ENCODE assay signal across 9 mouse cellular contexts in genomic region chr11:9126373-9127107, GRCm38 (mm10). TPM values are rescaled to one million over a fixed set of nuclear protein-coding genes. Genes with fewer than 3 reads are reported as not detected.
A peak's percentile ranks its signal among the peaks of the same experiment; 100 is the strongest.
DNase-seq lines count a peak whose midpoint lies in the region; ATAC-seq and TF ChIP-seq lines count a peak whose summit lies in the region.
"Had no signal": no experiment of that assay in that cellular context is flagged by ENCODE, and none has a peak within 500 bp of the region (broad histone marks: within the 10 kb centered on the region; RNA-seq: fewer than 3 reads in every experiment).

No protein-coding gene starts in this region.

- H3K9ac ChIP-seq in lung, postnatal 0 days (replicated peaks; ENCODE audit: low read depth) = no peak overlapping the region
- no peak overlapping the region for H3K9ac ChIP-seq in forebrain, embryonic 16.5 days (replicated peaks; ENCODE audit: low read depth, low read length)
- H3K9ac ChIP-seq: forebrain, embryonic 13.5 days had no signal

- H3K27me3 ChIP-seq in lung, postnatal 0 days (replicated peaks; ENCODE audit: insufficient read depth, low read length) = no peaks in the 10 kb centered on the region
- H3K27me3 ChIP-seq in forebrain, embryonic 16.5 days (replicated peaks; ENCODE audit: control insufficient read depth, insufficient read depth, low read length) = no peaks in the 10 kb centered on the region
- H3K27me3 ChIP-seq: forebrain, embryonic 13.5 days had no signal

- no peaks in the 10 kb centered on the region; the same call in 1 of the 2 replicates for H3K4me1 ChIP-seq in lung, postnatal 0 days (ENCODE audit: insufficient read depth, low read depth, low read length)
- no peaks in the 10 kb centered on the region for H3K4me1 ChIP-seq in forebrain, embryonic 16.5 days (replicated peaks; ENCODE audit: control insufficient read depth, insufficient read depth, low read length)
- H3K4me1 ChIP-seq: forebrain, embryonic 13.5 days had no signal

- no peak overlapping the region for H3K27ac ChIP-seq in layer of hippocampus, adult 2 months
- 0 out of 2 replicates have a peak overlapping the region, but pooled peaks have one; percentile 27 for H3K27ac ChIP-seq in lung, postnatal 0 days (ENCODE audit: low read length)
- H3K27ac ChIP-seq in forebrain, embryonic 16.5 days (ENCODE audit: low read length) = no peak overlapping the region
- H3K27ac ChIP-seq: forebrain, embryonic 13.5 days had no signal

- TF ChIP-seq EP300 in lung, postnatal 0 days (IDR thresholded peaks at IDR 0.05) = 0 out of 2 replicates have a peak, but pooled peaks have one; percentile 31

- no peak overlapping the region for H3K4me3 ChIP-seq in layer of hippocampus, adult 2 months
- no peak overlapping the region for H3K4me3 ChIP-seq in lung, postnatal 0 days (ENCODE audit: low read depth, low read length)
- no peak overlapping the region for H3K4me3 ChIP-seq in forebrain, embryonic 16.5 days (replicated peaks; ENCODE audit: low read length)
- H3K4me3 ChIP-seq: forebrain, embryonic 13.5 days had no signal

- DNase-seq in layer of hippocampus, adult 2 months (ENCODE audit: low spot score in 2 of 2) = no peak
- DNase-seq in layer of hippocampus, postnatal 36 days = no peak
- peak; percentile 13 for DNase-seq in NIH3T3 (ENCODE audit: low read depth)
- peak; percentile 40 for DNase-seq in cerebellum, adult 8-10 months
- DNase-seq in lung, postnatal 0 days (ENCODE audit: low spot score) = no peak
- DNase-seq in spleen, adult 12 weeks (ENCODE audit: low spot score) = no peak
- DNase-seq in thymus, adult 18-20 months = no peak

- 50% methylated on average over 5 of the region's 5 CpGs for WGBS in lung, postnatal 0 days
- 77% methylated on average over 5 of the region's 5 CpGs for WGBS in forebrain, embryonic 16.5 days

- TF ChIP-seq CTCF in layer of hippocampus, adult 2 months (conservative IDR thresholded peaks at IDR 0.05) = peak; percentile 63
- peak; percentile 61 for TF ChIP-seq CTCF in lung, postnatal 0 days (IDR thresholded peaks at IDR 0.05)

- no peaks in the 10 kb centered on the region for H3K36me3 ChIP-seq in lung, postnatal 0 days (ENCODE audit: insufficient read depth, low read length)
- H3K36me3 ChIP-seq in forebrain, embryonic 16.5 days (ENCODE audit: control insufficient read depth, insufficient read depth) = no peaks in the 10 kb centered on the region

- no peak overlapping the region for H3K4me2 ChIP-seq in lung, postnatal 0 days (replicated peaks; ENCODE audit: low read depth, low read length)
- H3K4me2 ChIP-seq in forebrain, embryonic 16.5 days (ENCODE audit: low read length) = no peak overlapping the region
- H3K4me2 ChIP-seq: forebrain, embryonic 13.5 days had no signal

- ATAC-seq in lung, postnatal 0 days = no peak
- no peak for ATAC-seq in forebrain, embryonic 16.5 days
- ATAC-seq: forebrain, embryonic 13.5 days had no signal

- H3K9me3 ChIP-seq in lung, postnatal 0 days (ENCODE audit: low read length) = no peaks in the 10 kb centered on the region
- H3K9me3 ChIP-seq in forebrain, embryonic 16.5 days (ENCODE audit: control insufficient read depth, low read length) = no peaks in the 10 kb centered on the region
- H3K9me3 ChIP-seq: forebrain, embryonic 13.5 days had no signal

RNA-seq across cellular contexts. Expression of gene Upp1, which starts 8.6 kb away (rescaled TPM):
- 1 to 10 TPM; 4.7 to 5.4 TPM for total RNA-seq in layer of hippocampus, adult 2 months (2021)
- 1 to 10 TPM; 1.8 to 2.9 TPM for total RNA-seq in layer of hippocampus, postnatal 36 days (2021)
- 22.8 and 28.9 TPM in 2 replicates for polyA plus RNA-seq in lung, postnatal 0 days (2015; fragmentation: Nextera tagmentation; extraction: Ambion mirVana)
- polyA plus RNA-seq in forebrain, embryonic 16.5 days (2015; fragmentation: Nextera tagmentation; extraction: Ambion mirVana) = 1.0 and 2.7 TPM in 2 replicates

Comparison
In these comparisons a context has a peak if more than half of its experiments do, and no peak if none do; other contexts are left out.
1. DNase-seq: peak in NIH3T3 (single experiment) and cerebellum, adult 8-10 months (single experiment); none in layer of hippocampus, adult 2 months (0 of 2), layer of hippocampus, postnatal 36 days (0 of 2), lung, postnatal 0 days (single experiment), spleen, adult 12 weeks (single experiment) and thymus, adult 18-20 months (0 of 2).